Mouse (Mus musculus) heart, postnatal 14 days (tissue): ENCODE measurements around the gene 9830107B12Rik. TPM values are rescaled to one million over a fixed set of nuclear protein-coding genes. Genes with fewer than 3 reads are reported as not detected.

Experiments
- DNase-seq, 2 experiments: peaks; one replicate each; pipeline ENCODE4 v3.0.0; 2021 to 2022
- intact Hi-C: fragments of 180-260 bp; cut with DNase I; formaldehyde crosslinking; loops from one replicate; pipeline ENCODE4 v1.15.1; 2025
- total RNA-seq, 2 experiments: library from RNA; stranded (reverse); gene quantifications; 2 replicates each; pipeline ENCODE4 v1.2.3; 2021

Gene 9830107B12Rik
- total RNA-seq, 2 experiments from 2014 or later = not detected

DNA sequence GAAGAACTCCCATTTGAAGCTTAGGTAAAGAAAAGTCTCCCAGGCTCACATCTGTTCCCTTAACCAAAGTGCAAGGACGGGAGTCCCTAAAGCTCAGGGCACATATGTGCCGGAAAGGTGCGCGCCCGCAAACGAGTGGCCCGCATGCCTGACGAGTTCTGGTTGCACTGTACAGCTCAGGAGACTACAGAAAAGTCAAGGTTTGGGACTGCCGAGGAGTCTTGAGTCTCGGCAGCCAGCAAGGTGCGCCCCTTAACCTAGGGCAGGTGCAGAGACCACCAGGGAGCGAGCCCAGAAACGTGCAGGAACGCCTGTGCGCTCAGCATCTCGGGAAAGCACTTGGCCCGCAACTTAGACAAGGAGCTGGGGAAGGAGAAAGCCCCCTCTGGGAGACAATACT, 49.7 kb downstream of the 9830107B12Rik start:
- intact Hi-C loops = no loop called here
- no peak for DNase-seq

GRCm38 (mm10) chr17:48095718-48096121, 50.3 kb downstream of the 9830107B12Rik start:
- intact Hi-C loops = no loop called here
- DNase-seq = no peak

GRCm38 (mm10) chr17:48094820-48095680, 51.0 kb downstream of the 9830107B12Rik start:
- no peak for DNase-seq
- intact Hi-C loops = no loop called here

GRCm38 (mm10) chr17:48093286-48093817, 52.7 kb downstream of the 9830107B12Rik start:
- no peak for DNase-seq
- intact Hi-C loops = no loop called here

GRCm38 (mm10) chr17:48090305-48090704, 55.8 kb downstream of the 9830107B12Rik start:
- intact Hi-C loops = no loop called here
- DNase-seq = no peak

DNA sequence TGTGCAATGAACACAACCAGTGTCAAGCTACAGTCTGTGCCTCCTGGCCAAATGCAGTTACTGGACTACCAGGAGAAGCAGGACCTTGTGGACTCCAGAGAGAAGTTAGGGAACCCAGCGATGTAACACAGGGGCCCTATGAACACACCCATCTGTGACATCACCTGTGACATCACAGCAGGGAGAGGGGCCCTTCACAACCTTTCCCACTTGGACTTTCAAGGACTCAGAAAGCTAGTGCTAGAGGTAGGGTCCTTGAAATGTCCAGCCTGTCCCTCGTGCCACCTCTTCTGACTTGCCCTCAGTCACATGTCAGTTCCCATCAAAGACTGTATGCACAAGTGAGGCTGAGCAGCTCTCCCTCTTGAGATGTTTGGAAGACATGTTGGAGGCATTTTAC, 56.6 kb downstream of the 9830107B12Rik start:
- intact Hi-C loops = no loop called here
- DNase-seq = no peak

GRCm38 (mm10) chr17:48089019-48089418, 57.0 kb downstream of the 9830107B12Rik start, which contains the start of gene 1700067P10Rik:
1700067P10Rik (plus strand) TSS chr17:48089319.
- DNase-seq = no peak
- intact Hi-C loops = no loop called here

DNA sequence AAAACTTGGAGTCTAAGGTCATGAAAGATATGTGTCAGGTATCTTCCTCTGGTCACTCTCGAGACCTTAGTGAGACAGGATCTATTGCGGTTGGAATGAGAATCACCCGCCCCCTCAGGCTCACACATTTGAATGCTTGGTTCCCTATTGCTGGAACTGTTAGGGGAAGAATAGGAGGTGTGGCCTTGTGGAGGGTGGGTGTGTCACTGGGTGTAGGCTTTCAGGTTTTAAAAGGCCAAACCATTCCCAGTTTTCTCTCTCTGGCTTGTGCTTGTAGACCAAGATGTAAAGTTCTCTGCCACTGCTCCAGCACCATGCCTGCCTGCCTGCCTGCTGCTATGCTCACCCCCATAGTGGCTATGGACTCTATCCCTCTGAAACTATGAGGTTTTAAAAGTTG, 65.4 kb downstream of the 9830107B12Rik start:
- no peak for DNase-seq

More for the DNA sequence above, 65.4 kb downstream of the 9830107B12Rik start:
- intact Hi-C loops = no loop called here

Other genes with a start within 250 kb of the 9830107B12Rik start
- gene Foxp4, start 221.6 kb downstream of the 9830107B12Rik start, total RNA-seq = 10 to 100 TPM; 12.2 to 13.6 TPM
- gene 1700122O11Rik, start 108.0 kb downstream of the 9830107B12Rik start, total RNA-seq = not detected
- gene 1700067P10Rik, start 56.9 kb downstream of the 9830107B12Rik start, total RNA-seq = not detected
- not detected for gene A530064D06Rik, start 21.0 kb upstream of the 9830107B12Rik start, total RNA-seq
- under 1 TPM; 0.10 to 0.15 TPM for gene Trem1, start 86.5 kb upstream of the 9830107B12Rik start, total RNA-seq
- gene Trem3, start 101.5 kb upstream of the 9830107B12Rik start, total RNA-seq = not detected
- under 1 TPM in 1 of 2 experiments, not detected in 1; 0.29 TPM for gene Treml4, start 118.0 kb upstream of the 9830107B12Rik start, total RNA-seq
- under 1 TPM; 0.53 to 1.00 TPM for gene Treml2, start 153.2 kb upstream of the 9830107B12Rik start, total RNA-seq
- under 1 TPM; 0.10 to 0.20 TPM for gene B430306N03Rik, start 169.9 kb upstream of the 9830107B12Rik start, total RNA-seq
- 1 to 10 TPM; 1.9 to 2.5 TPM for gene Trem2, start 200.1 kb upstream of the 9830107B12Rik start, total RNA-seq
- gene Treml1, start 213.6 kb upstream of the 9830107B12Rik start, total RNA-seq = under 1 TPM; 0.22 to 0.29 TPM